Mouse (Mus musculus) MEL (cell line): ENCODE results near the gene Grifin. TPM values are rescaled to one million over a fixed set of nuclear protein-coding genes. Genes with fewer than 3 reads are reported as not detected.

Source experiments
- DNase-seq: peaks from one replicate; pipeline ENCODE4 v3.0.0; 2011; ENCODE audit warnings: low read depth, low spot score
- H3K27ac ChIP-seq: 2 replicates; pipeline ENCODE4 v1.5.1; 2012; ENCODE audit warnings: low read depth, mild to moderate bottlenecking, control low read depth, low read length, moderate library complexity; ENCODE audit not compliant: control insufficient read depth
- H3K27me3 ChIP-seq, 2 experiments: fragments of 150-350 bp in 1 of 2; sonication (generic) in 1 of 2; 2 replicates each; pipeline ENCODE4 v1.6.1; 2012; ENCODE audit warnings: low read length in 2 of 2, mild to moderate bottlenecking in 2 of 2, improper control_type of control experiment in 1 of 2, moderate library complexity in 1 of 2; ENCODE audit not compliant: insufficient read depth in 2 of 2, control insufficient read depth in 1 of 2
- H3K36me3 ChIP-seq, 2 experiments: 2 replicates each; pipeline ENCODE4 v1.6.1; 2012 to 2014; ENCODE audit warnings: low read length in 2 of 2, improper control_type of control experiment in 1 of 2, inconsistent platforms in 1 of 2, mild to moderate bottlenecking in 1 of 2; ENCODE audit not compliant: insufficient read depth in 2 of 2, control insufficient read depth in 1 of 2
- H3K4me1 ChIP-seq, 2 experiments: fragments of 150-350 bp in 1 of 2; sonication (generic) in 1 of 2; 2 replicates each; pipeline ENCODE4 v1.6.1; 2012; ENCODE audit warnings: low read length in 2 of 2, improper control_type of control experiment in 1 of 2, mild to moderate bottlenecking in 1 of 2; ENCODE audit not compliant: insufficient read depth in 2 of 2, control insufficient read depth in 1 of 2
- H3K4me3 ChIP-seq, 2 experiments: fragments of 150-350 bp in 1 of 2; sonication (generic) in 1 of 2; 2 replicates each; pipeline ENCODE4 v1.5.1; 2012; ENCODE audit warnings: low read depth in 2 of 2, low read length in 2 of 2, mild to moderate bottlenecking in 2 of 2, moderate library complexity in 2 of 2, control low read depth in 1 of 2, improper control_type of control experiment in 1 of 2; ENCODE audit not compliant: control insufficient read depth in 1 of 2, insufficient read depth in 1 of 2
- H3K79me2 ChIP-seq: 2 replicates; pipeline ENCODE4 v1.6.1; 2012; ENCODE audit warnings: mild to moderate bottlenecking, low read length, moderate library complexity; ENCODE audit not compliant: control insufficient read depth, poor library complexity, insufficient read depth
- H3K9ac ChIP-seq: 2 replicates; pipeline ENCODE4 v1.6.1; 2012; ENCODE audit warnings: low read depth, mild to moderate bottlenecking, control low read depth, low read length, moderate library complexity; ENCODE audit not compliant: control insufficient read depth, poor library complexity, severe bottlenecking
- H3K9me3 ChIP-seq: fragments of 150-350 bp; sonication (generic); replicated peaks from 2 replicates; pipeline ENCODE4 v1.6.1; 2012; ENCODE audit warnings: mild to moderate bottlenecking, low read length, improper control_type of control experiment, moderate library complexity; ENCODE audit not compliant: insufficient read depth
- CHD1 ChIP-seq: IDR thresholded peaks from 2 replicates; pipeline ENCODE4 v1.6.1; 2012; ENCODE audit warnings: low read depth, mild to moderate bottlenecking, inconsistent platforms, low read length, improper control_type of control experiment
- CHD2 ChIP-seq: IDR thresholded peaks from 2 replicates; pipeline ENCODE4 v1.6.1; 2011; ENCODE audit warnings: low read length, improper control_type of control experiment
- CTCF ChIP-seq, 3 experiments: IDR thresholded peaks in 2 of 3; conservative IDR thresholded peaks in 1 of 3; 2 replicates each; pipeline ENCODE4 v1.5.1; 2011 to 2012; ENCODE audit warnings: low read length in 3 of 3, low read depth in 2 of 3, mild to moderate bottlenecking in 2 of 3, improper control_type of control experiment in 1 of 3, inconsistent platforms in 1 of 3, mixed read lengths in 1 of 3, moderate library complexity in 1 of 3; ENCODE audit not compliant: control insufficient read depth in 1 of 3, insufficient read depth in 1 of 3, poor library complexity in 1 of 3, severe bottlenecking in 1 of 3
- JUND ChIP-seq: IDR thresholded peaks from 2 replicates; pipeline ENCODE4 v1.6.1; 2011; ENCODE audit warnings: low read depth, mild to moderate bottlenecking, improper control_type of control experiment, low read length
- KAT2A ChIP-seq: conservative IDR thresholded peaks from 2 replicates; pipeline ENCODE4 v1.6.1; 2012; ENCODE audit warnings: low read depth, low read length, improper control_type of control experiment, inconsistent platforms
- MEF2A ChIP-seq: IDR thresholded peaks from 2 replicates; pipeline ENCODE4 v1.6.1; 2014; ENCODE audit warnings: low read depth, mild to moderate bottlenecking, inconsistent platforms, low read length, improper control_type of control experiment; ENCODE audit not compliant: poor library complexity, insufficient replicate concordance, severe bottlenecking; ENCODE audit errors: extremely low read depth
- MXI1 ChIP-seq: IDR thresholded peaks from 2 replicates; pipeline ENCODE4 v1.6.1; 2011; ENCODE audit warnings: mild to moderate bottlenecking, low read depth, low read length, improper control_type of control experiment
- MYC ChIP-seq: IDR thresholded peaks from 2 replicates; pipeline ENCODE4 v1.6.1; 2011; ENCODE audit warnings: low read depth, mild to moderate bottlenecking, low read length, improper control_type of control experiment, moderate library complexity
- POLR2A ChIP-seq, 2 experiments: IDR thresholded peaks; 2 replicates each; pipeline ENCODE4 v1.6.1; 2011 to 2012; ENCODE audit warnings: low read length in 2 of 2, mild to moderate bottlenecking in 2 of 2, control low read depth in 1 of 2, improper control_type of control experiment in 1 of 2, low read depth in 1 of 2, moderate library complexity in 1 of 2; ENCODE audit not compliant: control insufficient read depth in 1 of 2, insufficient read depth in 1 of 2, poor library complexity in 1 of 2
- RAD21 ChIP-seq: IDR thresholded peaks from 2 replicates; pipeline ENCODE4 v1.6.1; 2011; ENCODE audit warnings: mild to moderate bottlenecking, low read depth, low read length, improper control_type of control experiment
- RCOR1 ChIP-seq: IDR thresholded peaks from 2 replicates; pipeline ENCODE4 v1.6.1; 2012; ENCODE audit warnings: low read depth, mild to moderate bottlenecking, inconsistent platforms, low read length, improper control_type of control experiment
- SIN3A ChIP-seq: IDR thresholded peaks from 2 replicates; pipeline ENCODE4 v1.6.1; 2012; ENCODE audit warnings: low read length, improper control_type of control experiment, inconsistent platforms
- SMC3 ChIP-seq: IDR thresholded peaks from 2 replicates; pipeline ENCODE4 v1.6.1; 2011; ENCODE audit warnings: low read depth, low read length, improper control_type of control experiment
- USF2 ChIP-seq, 2 experiments: IDR thresholded peaks; 2 replicates each; pipeline ENCODE4 v1.6.1; 2011 to 2012; ENCODE audit warnings: improper control_type of control experiment in 2 of 2, low read length in 2 of 2, borderline replicate concordance in 1 of 2, inconsistent platforms in 1 of 2, low read depth in 1 of 2, mild to moderate bottlenecking in 1 of 2; ENCODE audit not compliant: insufficient read depth in 1 of 2
- ZKSCAN1 ChIP-seq: IDR thresholded peaks from 2 replicates; pipeline ENCODE4 v1.6.1; 2012; ENCODE audit warnings: low read depth, mild to moderate bottlenecking, inconsistent platforms, low read length, improper control_type of control experiment, moderate library complexity
- ZMIZ1 ChIP-seq: IDR thresholded peaks from 2 replicates; pipeline ENCODE4 v1.6.1; 2012; ENCODE audit warnings: low read depth, mild to moderate bottlenecking, inconsistent platforms, low read length, improper control_type of control experiment, moderate library complexity
- polyA plus RNA-seq, 2 experiments: library from polyadenylated mRNA; stranded (reverse) in 1 of 2; unstranded in 1 of 2; fragments of >175 nt in 1 of 2; fragments of >200 nt in 1 of 2; gene quantifications; 2 replicates each; pipeline versions ENCODE4 v1.2.1 to v1.2.4; 2012; ENCODE audit warnings: low replicate concordance in 2 of 2, low read depth in 1 of 2; ENCODE audit not compliant: insufficient read length in 2 of 2, insufficient read depth in 1 of 2, missing spikeins in 1 of 2
- total RNA-seq: library from RNA; depleted of rRNA; stranded (reverse); fragments of 300-350 nt; gene quantifications from 2 replicates; pipeline ENCODE4 v1.2.3, GENCODE M21; 2012

Grifin gene
- total and polyA plus RNA-seq, 3 experiments: 0.32 TPM; not detected in 2

DNA sequence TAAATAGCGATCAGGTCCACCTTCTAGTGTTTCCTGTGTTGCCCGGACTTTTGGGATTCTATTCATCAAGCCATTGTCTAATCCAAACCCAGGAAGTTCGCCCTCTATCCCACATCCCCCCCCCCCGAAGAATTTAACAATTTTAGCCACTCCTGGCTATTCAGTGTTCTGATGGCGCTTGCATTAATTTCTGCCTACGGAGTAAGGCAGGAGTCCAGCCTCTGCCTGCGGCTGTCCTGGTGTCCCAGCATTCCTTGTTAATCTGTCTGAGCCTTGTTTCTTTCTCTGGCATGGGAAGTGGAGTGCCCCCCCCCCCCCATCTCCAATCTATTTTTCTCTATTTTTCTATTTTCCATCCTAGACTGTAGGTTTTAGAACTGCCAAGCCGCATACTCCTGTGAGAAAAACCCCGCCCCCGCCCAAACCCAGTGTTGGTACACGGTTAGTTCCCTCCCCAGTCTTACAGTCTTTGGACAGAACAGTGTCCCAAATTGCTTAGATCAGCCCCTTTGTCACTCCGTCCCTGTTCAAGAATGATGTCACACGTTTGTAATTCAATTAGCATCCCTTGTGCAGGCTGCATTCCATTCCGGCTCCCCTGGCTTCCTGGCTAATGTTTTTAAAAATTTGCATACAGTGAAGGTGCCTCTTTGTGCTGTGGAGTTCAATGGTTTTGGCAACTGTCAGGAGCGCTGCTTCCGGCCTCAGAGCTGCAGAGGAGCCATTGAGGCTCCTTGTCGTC lies 15.4 kb downstream of the Grifin start:
- Histone ChIP-seq H3K4me3 (no peak overlapping the region), H3K27ac (no peak overlapping the region), H3K79me2 (no peaks in the 10 kb centered on the region), H3K9ac (no peak overlapping the region), H3K27me3 (peaks cover 3 to 4% of the 10 kb centered on the region in 2 experiments; a peak in 3 of 4 replicates), H3K9me3 (no peaks in the 10 kb centered on the region), H3K4me1 (no peaks in the 10 kb centered on the region), H3K36me3 (no peaks in the 10 kb centered on the region)
- DNase-seq: no peak
- TF ChIP-seq USF2 (IDR thresholded peaks at IDR 0.05; ENCODE audit: borderline replicate concordance in 1 of 2, insufficient read depth in 1 of 2, low read depth in 1 of 2, low read length in 2 of 2) (no peak), MYC (no peak), MXI1 (no peak), RCOR1 (no peak), MEF2A (no peak), JUND (no peak), ZKSCAN1 (no peak), CHD1 (no peak), ZMIZ1 (no peak), CHD2 (no peak), SIN3A (no peak), KAT2A (no peak), SMC3 (no peak), CTCF (IDR thresholded peaks at IDR 0.05 in 2 of 3, conservative IDR thresholded peaks at IDR 0.05 in 1 of 3; ENCODE audit: control insufficient read depth in 1 of 3, insufficient read depth in 1 of 3, low read depth in 2 of 3, low read length in 3 of 3, poor library complexity in 1 of 3, severe bottlenecking in 1 of 3) (no peak), POLR2A (IDR thresholded peaks at IDR 0.05; ENCODE audit: control insufficient read depth in 1 of 2, insufficient read depth in 1 of 2, low read depth in 1 of 2, low read length in 2 of 2, poor library complexity in 1 of 2) (no peak)
- TF ChIP-seq, all 39 proteins: peak for 0

DNA sequence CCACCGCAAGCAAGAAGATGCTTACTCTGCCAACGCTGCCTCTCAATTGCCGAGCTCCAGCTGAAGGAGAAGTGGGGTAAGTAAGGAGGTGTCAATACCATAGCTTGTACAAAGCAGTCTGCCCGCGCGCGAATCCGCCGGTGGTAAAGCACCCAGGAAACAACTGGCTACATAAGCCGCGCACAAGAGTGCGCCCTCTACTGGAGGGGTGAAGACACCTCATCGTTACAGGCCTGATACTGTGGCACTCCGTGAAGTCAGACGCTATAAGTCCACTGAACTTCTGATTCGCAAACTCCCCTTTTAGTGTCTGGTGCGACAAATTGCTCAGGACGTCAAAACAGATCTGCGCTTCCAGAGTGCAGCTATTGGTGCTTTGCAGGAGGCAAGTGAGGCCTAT lies 18.5 kb downstream of the Grifin start:
- H3K9me3 ChIP-seq: no peaks in the 10 kb centered on the region
- DNase-seq: no peak
- no peak overlapping the region for H3K4me3 ChIP-seq
- no peaks in the 10 kb centered on the region for H3K79me2 ChIP-seq
- no peaks in the 10 kb centered on the region for H3K27me3 ChIP-seq
- no peaks in the 10 kb centered on the region for H3K36me3 ChIP-seq
- peak; percentile 28 to 43 (median 34); a peak in 3 of 6 replicates for TF ChIP-seq CTCF (IDR thresholded peaks at IDR 0.05 in 2 of 3, conservative IDR thresholded peaks at IDR 0.05 in 1 of 3; ENCODE audit: control insufficient read depth in 1 of 3, insufficient read depth in 1 of 3, low read depth in 2 of 3, low read length in 3 of 3, poor library complexity in 1 of 3, severe bottlenecking in 1 of 3)
- no peak for TF ChIP-seq RAD21
- TF ChIP-seq ZMIZ1: no peak
- no peak overlapping the region for H3K27ac ChIP-seq
- H3K9ac ChIP-seq: no peak overlapping the region
- no peaks in the 10 kb centered on the region for H3K4me1 ChIP-seq
